Mouse (Mus musculus): ENCODE data around the gene Cacna1d. TPM values are rescaled to one million over a fixed set of nuclear protein-coding genes. Genes with fewer than 3 reads are reported as not detected.
A peak's percentile ranks its signal among the peaks of the same experiment; 100 is the strongest.

The Cacna1d gene
- polyA plus RNA-seq, 1 experiment, result 3.2 TPM

GRCm38 (mm10) chr14:30284022-30284421 lies 207.2 kb downstream of the Cacna1d start:
- Histone ChIP-seq H3K4me1 (ENCODE audit: control insufficient read depth, insufficient read depth, insufficient read length) (no peaks in the 10 kb centered on the region), H3K36me3 (ENCODE audit: control insufficient read depth, insufficient read depth, low read length) (no peaks in the 10 kb centered on the region), H3K4me3 (ENCODE audit: extremely low read depth, insufficient read depth, insufficient read length) (no peak overlapping the region), H3K27me3 (ENCODE audit: control insufficient read depth, insufficient read depth, low read length) (no peaks in the 10 kb centered on the region), H3K27ac (ENCODE audit: insufficient read depth, low read length) (no peak overlapping the region)
- 41% methylated on average over 10 of the region's 10 CpGs for WGBS
- DNase-seq (ENCODE audit: low read depth in 1 of 2, low spot score in 2 of 2), result no peak
- TF ChIP-seq POLR2A (IDR thresholded peaks at IDR 0.05; ENCODE audit: low read depth, low read length), result no peak
- TF ChIP-seq CTCF (IDR thresholded peaks at IDR 0.05; ENCODE audit: extremely low read depth, insufficient read depth, insufficient read length, insufficient replicate concordance), result no peak

DNA sequence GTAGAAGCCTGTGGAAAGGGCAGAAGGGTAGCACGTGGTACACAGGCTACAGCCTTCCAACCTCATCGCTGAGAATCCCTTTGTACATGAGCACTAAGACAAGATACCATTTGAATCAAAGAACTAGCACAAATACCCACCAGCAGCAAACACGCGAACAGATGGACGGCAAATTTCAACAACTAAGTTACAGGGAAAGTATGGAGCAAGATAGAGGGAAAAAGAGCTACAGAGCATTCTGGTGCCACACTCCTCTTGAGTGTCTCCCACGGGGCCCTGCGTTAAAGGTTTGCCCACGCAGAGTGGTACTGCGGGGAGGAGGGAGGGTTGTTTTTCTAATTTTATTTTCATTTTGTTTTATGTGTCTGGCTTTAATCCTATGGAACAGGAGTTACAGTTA lies 215.7 kb downstream of the Cacna1d start:
- no peaks in the 10 kb centered on the region for H3K36me3 ChIP-seq (ENCODE audit: control insufficient read depth, insufficient read depth, low read length)
- no peaks in the 10 kb centered on the region; the same call in 1 of the 2 replicates for H3K4me1 ChIP-seq (ENCODE audit: control insufficient read depth, insufficient read depth, insufficient read length)
- DNase-seq (ENCODE audit: low read depth in 1 of 2, low spot score in 2 of 2), result no peak
- WGBS, result 86% methylated on average over 9 of the region's 9 CpGs
- H3K27me3 ChIP-seq (ENCODE audit: control insufficient read depth, insufficient read depth, low read length), result no peaks in the 10 kb centered on the region
- no peak overlapping the region for H3K4me3 ChIP-seq (ENCODE audit: extremely low read depth, insufficient read depth, insufficient read length)
- no peak overlapping the region for H3K27ac ChIP-seq (ENCODE audit: insufficient read depth, low read length)
- TF ChIP-seq CTCF (IDR thresholded peaks at IDR 0.05; ENCODE audit: extremely low read depth, insufficient read depth, insufficient read length, insufficient replicate concordance) (no peak), POLR2A (IDR thresholded peaks at IDR 0.05; ENCODE audit: low read depth, low read length) (no peak)

GRCm38 (mm10) chr14:30272976-30273375 lies 218.3 kb downstream of the Cacna1d start:
- TF ChIP-seq POLR2A (IDR thresholded peaks at IDR 0.05; ENCODE audit: low read depth, low read length), result no peak
- TF ChIP-seq CTCF (IDR thresholded peaks at IDR 0.05; ENCODE audit: extremely low read depth, insufficient read depth, insufficient read length, insufficient replicate concordance), result no peak
- Histone ChIP-seq H3K36me3 (ENCODE audit: control insufficient read depth, insufficient read depth, low read length) (no peaks in the 10 kb centered on the region), H3K4me1 (ENCODE audit: control insufficient read depth, insufficient read depth, insufficient read length) (no peaks in the 10 kb centered on the region; the same call in 1 of the 2 replicates), H3K4me3 (ENCODE audit: extremely low read depth, insufficient read depth, insufficient read length) (no peak overlapping the region), H3K27me3 (ENCODE audit: control insufficient read depth, insufficient read depth, low read length) (no peaks in the 10 kb centered on the region), H3K27ac (ENCODE audit: insufficient read depth, low read length) (no peak overlapping the region)
- DNase-seq (ENCODE audit: low read depth in 1 of 2, low spot score in 2 of 2), result no peak
- WGBS, result 56% methylated on average over 4 of the region's 4 CpGs

GRCm38 (mm10) chr14:30272523-30272922 lies 218.7 kb downstream of the Cacna1d start:
- no peaks in the 10 kb centered on the region for H3K27me3 ChIP-seq (ENCODE audit: control insufficient read depth, insufficient read depth, low read length)
- no peak overlapping the region for H3K4me3 ChIP-seq (ENCODE audit: extremely low read depth, insufficient read depth, insufficient read length)
- no peaks in the 10 kb centered on the region; the same call in 1 of the 2 replicates for H3K4me1 ChIP-seq (ENCODE audit: control insufficient read depth, insufficient read depth, insufficient read length)
- no peaks in the 10 kb centered on the region for H3K36me3 ChIP-seq (ENCODE audit: control insufficient read depth, insufficient read depth, low read length)
- 90% methylated on average over 5 of the region's 5 CpGs for WGBS
- H3K27ac ChIP-seq (ENCODE audit: insufficient read depth, low read length), result no peak overlapping the region
- no peak for DNase-seq (ENCODE audit: low read depth in 1 of 2, low spot score in 2 of 2)
- TF ChIP-seq POLR2A (IDR thresholded peaks at IDR 0.05; ENCODE audit: low read depth, low read length) (no peak), CTCF (IDR thresholded peaks at IDR 0.05; ENCODE audit: extremely low read depth, insufficient read depth, insufficient read length, insufficient replicate concordance) (no peak)

DNA sequence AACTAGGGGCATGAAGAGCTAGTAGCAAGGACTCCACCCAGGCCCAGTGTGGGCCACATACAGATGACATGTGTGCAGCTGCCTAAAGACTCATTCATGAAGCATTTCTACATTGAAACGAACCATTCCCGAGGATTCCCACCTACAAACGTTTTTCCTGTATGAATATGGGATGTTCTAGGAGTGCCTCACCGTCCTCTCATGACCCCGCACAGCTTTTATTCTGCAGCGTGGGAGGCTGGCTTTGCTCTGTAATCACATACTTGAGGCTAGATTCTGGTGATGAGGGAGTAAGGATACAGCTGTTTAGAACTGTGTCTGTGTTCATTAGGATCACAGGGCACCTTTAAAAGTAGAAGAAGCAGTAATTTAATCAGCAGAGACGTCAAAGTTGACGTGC lies 219.4 kb downstream of the Cacna1d start:
- no peaks in the 10 kb centered on the region; the same call in 1 of the 2 replicates for H3K4me1 ChIP-seq (ENCODE audit: control insufficient read depth, insufficient read depth, insufficient read length)
- no peak overlapping the region for H3K27ac ChIP-seq (ENCODE audit: insufficient read depth, low read length)
- H3K4me3 ChIP-seq (ENCODE audit: extremely low read depth, insufficient read depth, insufficient read length), result no peak overlapping the region
- no peak for DNase-seq (ENCODE audit: low read depth in 1 of 2, low spot score in 2 of 2)
- no peak for TF ChIP-seq POLR2A (IDR thresholded peaks at IDR 0.05; ENCODE audit: low read depth, low read length)
- no peak for TF ChIP-seq CTCF (IDR thresholded peaks at IDR 0.05; ENCODE audit: extremely low read depth, insufficient read depth, insufficient read length, insufficient replicate concordance)
- no peaks in the 10 kb centered on the region for H3K27me3 ChIP-seq (ENCODE audit: control insufficient read depth, insufficient read depth, low read length)
- no peaks in the 10 kb centered on the region for H3K36me3 ChIP-seq (ENCODE audit: control insufficient read depth, insufficient read depth, low read length)
- WGBS, result 85% methylated on average over 8 of the region's 8 CpGs

DNA sequence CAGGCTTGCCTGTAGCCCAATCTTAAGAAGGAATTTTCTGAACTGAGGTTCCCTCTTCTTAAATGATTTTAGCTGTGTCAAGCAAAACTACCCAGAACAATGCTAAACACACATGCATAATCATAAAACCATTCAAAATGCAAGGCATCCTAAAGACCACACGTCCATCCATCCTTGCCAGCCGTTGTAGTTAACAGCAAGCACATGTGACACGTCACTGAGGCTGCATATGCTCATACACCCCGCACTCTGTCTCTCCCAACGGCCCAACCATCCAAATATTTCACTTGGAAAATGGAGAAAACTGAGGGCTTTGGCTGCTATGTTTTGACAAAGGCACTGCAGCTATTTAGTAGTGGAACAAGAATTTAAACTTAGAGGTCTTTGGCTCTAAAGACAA lies 220.9 kb downstream of the Cacna1d start:
- H3K27me3 ChIP-seq (ENCODE audit: control insufficient read depth, insufficient read depth, low read length), result no peaks in the 10 kb centered on the region
- no peaks in the 10 kb centered on the region for H3K36me3 ChIP-seq (ENCODE audit: control insufficient read depth, insufficient read depth, low read length)
- H3K27ac ChIP-seq (ENCODE audit: insufficient read depth, low read length), result no peak overlapping the region
- DNase-seq (ENCODE audit: low read depth in 1 of 2, low spot score in 2 of 2), result no peak
- 86% methylated on average over 5 of the region's 5 CpGs for WGBS
- no peaks in the 10 kb centered on the region; the same call in 1 of the 2 replicates for H3K4me1 ChIP-seq (ENCODE audit: control insufficient read depth, insufficient read depth, insufficient read length)
- TF ChIP-seq POLR2A (IDR thresholded peaks at IDR 0.05; ENCODE audit: low read depth, low read length) (no peak), CTCF (IDR thresholded peaks at IDR 0.05; ENCODE audit: extremely low read depth, insufficient read depth, insufficient read length, insufficient replicate concordance) (no peak)
- H3K4me3 ChIP-seq (ENCODE audit: extremely low read depth, insufficient read depth, insufficient read length), result no peak overlapping the region

- H3K27me3 ChIP-seq (ENCODE audit: control insufficient read depth, insufficient read depth, low read length), result no peaks in the 10 kb centered on the region
- no peaks in the 10 kb centered on the region; the same call in 1 of the 2 replicates for H3K4me1 ChIP-seq (ENCODE audit: control insufficient read depth, insufficient read depth, insufficient read length)
- H3K36me3 ChIP-seq (ENCODE audit: control insufficient read depth, insufficient read depth, low read length), result no peaks in the 10 kb centered on the region
- no peak overlapping the region for H3K4me3 ChIP-seq (ENCODE audit: extremely low read depth, insufficient read depth, insufficient read length)
- H3K27ac ChIP-seq (ENCODE audit: insufficient read depth, low read length), result no peak overlapping the region
- peak; percentile 48 to 51 for DNase-seq (ENCODE audit: low read depth in 1 of 2, low spot score in 2 of 2)
- WGBS, result 53% methylated on average over 9 of the region's 9 CpGs
- no peak for TF ChIP-seq POLR2A (IDR thresholded peaks at IDR 0.05; ENCODE audit: low read depth, low read length)
These were observed 225.5 kb downstream of the Cacna1d start for GRCm38 (mm10) chr14:30265728-30266127.
